Mouse (Mus musculus): Measurements from ENCODE around the gene Fbxo46. TPM values are rescaled to one million over a fixed set of nuclear protein-coding genes. Genes with fewer than 3 reads are reported as not detected.
A peak's percentile ranks its signal among the peaks of the same experiment; 100 is the strongest.

Gene Fbxo46
- total RNA-seq, 2 experiments from 2014 or later, result 13.4 to 14.3 TPM

DNA sequence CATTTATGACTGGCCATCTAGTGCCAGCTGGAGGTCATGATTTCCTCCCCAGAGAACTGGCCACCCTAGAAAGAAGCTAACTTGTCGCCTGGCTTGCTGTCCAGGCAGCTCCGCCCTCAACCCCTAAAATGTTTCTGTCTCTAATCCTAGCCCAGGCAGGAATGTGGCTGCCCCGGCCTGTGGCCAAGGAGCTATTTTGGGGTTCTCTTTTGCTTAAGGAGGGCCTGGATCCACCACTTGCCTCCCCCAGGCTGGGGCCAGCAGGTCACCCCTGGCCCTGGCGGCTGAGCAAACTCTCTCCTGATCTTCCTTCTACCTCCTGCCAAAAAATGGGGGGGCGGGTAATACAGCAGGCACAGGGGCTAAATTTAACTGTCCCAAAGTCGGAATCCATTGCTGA lies 36.6 kb upstream of the Fbxo46 start:
- intact Hi-C loops (cut with DNase I), result no loop called here

DNA sequence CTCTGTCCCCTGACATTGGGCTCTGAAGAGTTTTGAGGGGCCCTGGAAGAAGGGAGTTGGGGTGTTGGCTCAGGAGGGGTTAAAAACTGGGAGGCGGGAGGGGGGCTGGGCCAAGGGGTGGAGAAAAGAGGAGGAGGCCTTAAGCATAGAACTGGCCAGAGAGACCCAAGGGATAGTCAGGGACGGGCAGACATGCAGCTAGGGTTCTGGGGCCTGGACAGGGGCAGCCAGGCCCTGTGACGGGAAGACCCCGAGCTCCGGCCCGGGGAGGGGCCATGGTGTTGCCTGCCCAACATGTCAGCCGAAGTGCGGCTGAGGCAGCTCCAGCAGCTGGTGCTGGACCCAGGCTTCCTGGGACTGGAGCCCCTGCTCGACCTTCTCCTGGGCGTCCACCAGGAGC lies 36.0 kb upstream of the Fbxo46 start, which contains the start of gene Dmpk:
Dmpk (plus strand) TSS at position 149 of the 400 bp plus-strand sequence.
- intact Hi-C loops (cut with DNase I), result no loop called here
- no peak for TF ChIP-seq CTCF (IDR thresholded peaks at IDR 0.05)
- DNase-seq (ENCODE audit: extremely low spot score in 1 of 2, low spot score in 2 of 2), result no peak
- H3K4me3 ChIP-seq, result peak within 1 kb of the TSS; percentile 15; the same call in 1 of the 2 replicates
- no peak within 1 kb of the TSS for H3K27ac ChIP-seq

More for the DNA sequence above, 36.6 kb upstream of the Fbxo46 start:
- TF ChIP-seq CTCF (IDR thresholded peaks at IDR 0.05), result no peak
- no peak overlapping the region for H3K4me3 ChIP-seq
- no peak overlapping the region for H3K27ac ChIP-seq
- no peak for DNase-seq (ENCODE audit: extremely low spot score in 1 of 2, low spot score in 2 of 2)

- Histone ChIP-seq H3K4me3 (no peak overlapping the region), H3K27ac (no peak overlapping the region)
- TF ChIP-seq CTCF (IDR thresholded peaks at IDR 0.05), result no peak
- intact Hi-C loops (cut with DNase I), result no loop called here
- DNase-seq (ENCODE audit: extremely low spot score in 1 of 2, low spot score in 2 of 2), result no peak
These were observed 35.3 kb upstream of the Fbxo46 start for GRCm38 (mm10) chr7:19084277-19084771.

- intact Hi-C loops (cut with DNase I), result no loop called here
- Histone ChIP-seq H3K27ac (no peak overlapping the region), H3K4me3 (no peak overlapping the region)
- TF ChIP-seq CTCF (IDR thresholded peaks at IDR 0.05), result no peak
- no peak for DNase-seq (ENCODE audit: extremely low spot score in 1 of 2, low spot score in 2 of 2)
These were observed 34.7 kb upstream of the Fbxo46 start for GRCm38 (mm10) chr7:19084921-19085473.

DNA sequence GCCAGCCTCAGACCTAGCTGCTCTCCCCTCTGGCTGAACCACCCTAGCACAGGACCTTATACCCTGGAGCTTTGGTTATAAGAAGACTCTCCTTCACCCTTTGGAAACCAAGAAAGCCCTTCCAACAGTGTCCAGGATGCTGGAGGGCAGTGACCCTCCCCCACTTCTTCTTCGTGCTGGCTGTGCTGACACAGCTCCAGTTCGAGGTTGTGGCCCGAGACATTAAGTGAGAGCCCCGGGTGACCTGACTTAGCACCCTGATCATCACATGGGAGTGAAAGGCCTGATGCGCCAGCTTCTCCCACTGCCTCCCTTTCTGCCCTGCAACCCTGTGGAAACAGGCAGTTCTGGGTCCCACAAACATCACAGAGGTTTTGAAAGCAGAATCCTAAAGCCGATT lies 34.2 kb upstream of the Fbxo46 start:
- intact Hi-C loops (cut with DNase I), result no loop called here
- Histone ChIP-seq H3K4me3 (no peak overlapping the region), H3K27ac (no peak overlapping the region)
- no peak for TF ChIP-seq CTCF (IDR thresholded peaks at IDR 0.05)
- DNase-seq (ENCODE audit: extremely low spot score in 1 of 2, low spot score in 2 of 2), result no peak

- intact Hi-C loops (cut with DNase I), result no loop called here
- no peak overlapping the region for H3K4me3 ChIP-seq
- TF ChIP-seq CTCF (IDR thresholded peaks at IDR 0.05), result no peak
- no peak overlapping the region for H3K27ac ChIP-seq
- DNase-seq (ENCODE audit: extremely low spot score in 1 of 2, low spot score in 2 of 2), result no peak
These were observed 33.6 kb upstream of the Fbxo46 start for GRCm38 (mm10) chr7:19086042-19086441.

DNA sequence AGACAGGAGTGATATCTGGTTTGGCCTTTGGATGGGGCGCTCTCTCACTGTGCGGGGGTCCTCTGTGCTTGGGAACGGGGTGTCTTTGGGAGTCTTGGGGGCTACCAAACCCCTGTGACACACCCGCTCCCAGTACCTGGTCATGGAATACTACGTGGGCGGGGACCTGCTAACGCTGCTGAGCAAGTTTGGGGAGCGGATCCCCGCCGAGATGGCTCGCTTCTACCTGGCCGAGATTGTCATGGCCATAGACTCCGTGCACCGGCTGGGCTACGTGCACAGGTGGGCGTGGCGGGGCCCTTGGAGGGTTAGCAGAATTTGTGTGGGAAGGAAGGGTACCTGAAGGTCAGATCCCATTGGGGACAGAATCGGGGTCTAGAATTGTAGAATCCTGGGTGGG lies 32.9 kb upstream of the Fbxo46 start:
- no peak for TF ChIP-seq CTCF (IDR thresholded peaks at IDR 0.05)
- no peak overlapping the region for H3K4me3 ChIP-seq
- H3K27ac ChIP-seq, result no peak overlapping the region
- DNase-seq (ENCODE audit: extremely low spot score in 1 of 2, low spot score in 2 of 2), result no peak
- intact Hi-C loops (cut with DNase I), result no loop called here

GRCm38 (mm10) chr7:19088813-19089212 lies 30.8 kb upstream of the Fbxo46 start:
- peak; percentile 81 for TF ChIP-seq CTCF (IDR thresholded peaks at IDR 0.05)
- H3K27ac ChIP-seq, result no peak overlapping the region
- peak in 1 of 2 experiments; percentile 55 for DNase-seq (ENCODE audit: extremely low spot score in 1 of 2, low spot score in 2 of 2)
- intact Hi-C loops (cut with DNase I), result no loop called here
- no peak overlapping the region for H3K4me3 ChIP-seq

DNA sequence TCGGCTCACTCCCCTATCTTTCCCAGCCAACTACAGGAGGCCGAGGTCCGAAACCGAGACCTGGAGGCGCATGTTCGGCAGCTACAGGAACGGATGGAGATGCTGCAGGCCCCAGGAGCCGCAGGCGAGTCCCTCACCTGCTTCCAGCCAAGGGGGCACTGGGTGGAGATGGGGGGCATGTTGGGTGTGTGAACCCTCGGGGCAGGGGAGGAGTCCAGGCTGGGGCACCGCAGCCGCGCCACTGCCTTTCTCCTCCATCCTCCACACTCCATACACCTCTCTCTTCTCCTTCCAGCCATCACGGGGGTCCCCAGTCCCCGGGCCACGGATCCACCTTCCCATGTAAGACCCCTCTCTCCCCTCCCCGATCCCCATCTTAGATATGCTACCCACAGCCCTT lies 27.7 kb upstream of the Fbxo46 start:
- no peak for DNase-seq (ENCODE audit: extremely low spot score in 1 of 2, low spot score in 2 of 2)
- H3K4me3 ChIP-seq, result no peak overlapping the region
- intact Hi-C loops (cut with DNase I), result loop anchor here (2.0 kb wide), 2 partner anchors 15 to 23 kb away; partner anchors contain the start of gene Dmwd
- TF ChIP-seq CTCF (IDR thresholded peaks at IDR 0.05), result no peak
- no peak overlapping the region for H3K27ac ChIP-seq

DNA sequence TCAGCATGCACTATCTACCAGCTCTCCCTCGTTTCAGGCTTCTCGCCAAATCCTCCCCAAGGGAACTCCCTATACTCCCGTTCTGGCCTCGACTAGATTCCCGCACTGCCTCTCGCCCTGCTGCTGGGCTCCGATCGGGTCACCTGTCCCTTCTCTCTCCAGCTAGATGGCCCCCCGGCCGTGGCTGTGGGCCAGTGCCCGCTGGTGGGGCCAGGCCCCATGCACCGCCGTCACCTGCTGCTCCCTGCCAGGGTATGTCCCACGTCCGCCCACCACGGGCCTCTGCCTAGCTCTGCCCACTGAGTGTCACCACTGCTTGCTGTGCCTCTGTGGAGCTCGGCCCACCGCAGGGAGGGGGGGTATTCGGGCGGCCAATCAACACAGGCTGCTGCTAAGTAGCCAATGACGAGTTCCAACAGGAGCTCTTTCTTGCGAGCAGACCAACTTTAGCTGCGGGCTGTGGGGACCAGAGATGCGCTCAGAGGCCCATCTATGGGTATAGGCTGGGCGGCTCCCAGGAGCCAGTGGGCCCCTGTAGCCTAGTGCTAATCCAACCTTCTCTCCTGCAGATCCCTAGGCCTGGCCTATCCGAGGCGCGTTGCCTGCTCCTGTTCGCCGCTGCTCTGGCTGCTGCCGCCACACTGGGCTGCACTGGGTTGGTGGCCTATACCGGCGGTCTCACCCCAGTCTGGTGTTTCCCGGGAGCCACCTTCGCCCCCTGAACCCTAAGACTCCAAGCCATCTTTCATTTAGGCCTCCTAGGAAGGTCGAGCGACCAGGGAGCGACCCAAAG lies 27.1 kb upstream of the Fbxo46 start:
- DNase-seq (ENCODE audit: extremely low spot score in 1 of 2, low spot score in 2 of 2), result no peak

GRCm38 (mm10) chr7:19093174-19093521 lies 26.5 kb upstream of the Fbxo46 start:
- DNase-seq (ENCODE audit: extremely low spot score in 1 of 2, low spot score in 2 of 2), result peak; percentile 76 to 78
- intact Hi-C loops (cut with DNase I), result loop anchor here (2.0 kb wide), 2 partner anchors 16 to 24 kb away; partner anchors contain the start of gene Dmwd
- peak; percentile 73 for TF ChIP-seq CTCF (IDR thresholded peaks at IDR 0.05)
- Histone ChIP-seq H3K27ac (no peak overlapping the region), H3K4me3 (peak overlapping the region; percentile 23)

More for the DNA sequence above, 27.1 kb upstream of the Fbxo46 start:
- no peak overlapping the region for H3K4me3 ChIP-seq
- no peak overlapping the region for H3K27ac ChIP-seq
- no peak for TF ChIP-seq CTCF (IDR thresholded peaks at IDR 0.05)
- intact Hi-C loops (cut with DNase I), result loop anchor here (2.0 kb wide), 2 partner anchors 16 to 24 kb away; partner anchors contain the start of gene Dmwd

Measured in left cerebral cortex, adult 2 months (tissue).